Mouse (Mus musculus): ENCODE measurements at regions not wholly inside any gene's neighbourhood (a gene's known extent, or its start where the extent isn't known, plus 50 kb on each side); places are given as distances from the start of the nearest gene placed in this dataset.

DNA sequence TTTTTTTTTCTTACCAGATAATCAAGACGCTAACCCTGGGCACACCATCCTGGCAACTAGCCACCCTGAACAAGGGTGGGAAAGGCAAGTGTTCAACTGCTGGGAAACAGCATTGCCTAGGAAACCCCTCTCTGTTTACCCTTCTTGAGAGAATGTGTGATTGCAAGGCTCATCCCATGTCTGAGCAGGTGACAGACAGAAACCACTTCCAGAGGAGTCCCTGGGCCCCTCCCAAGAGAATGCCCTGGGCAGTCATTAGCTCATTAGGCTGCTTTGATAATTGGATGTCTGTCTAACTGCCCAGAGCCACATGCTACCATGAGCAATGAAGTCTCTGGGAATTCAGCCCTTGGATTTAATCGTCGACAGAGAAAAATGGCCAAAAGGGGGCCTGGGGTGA, 127.8 kb downstream of the 1190002N15Rik start:
- no peak overlapping the region for H3K4me3 ChIP-seq (ENCODE audit: insufficient read depth in 1 of 2, low read depth in 2 of 2, low read length in 2 of 2)
- H3K27me3 ChIP-seq (ENCODE audit: control insufficient read depth, insufficient read depth, low read length), result no peaks in the 10 kb centered on the region
- no peak for ATAC-seq (ENCODE audit: insufficient read depth)
- H3K9me3 ChIP-seq (ENCODE audit: control insufficient read depth, low read length), result no peaks in the 10 kb centered on the region
- H3K9ac ChIP-seq (replicated peaks), result no peak overlapping the region
- peaks cover 0 to 2% of the 10 kb centered on the region in 2 experiments; a peak in 1 of 4 replicates for H3K4me1 ChIP-seq (replicated peaks; ENCODE audit: control insufficient read depth in 2 of 2, insufficient read depth in 2 of 2, low read length in 1 of 2)
- no peak for TF ChIP-seq CTCF (IDR thresholded peaks at IDR 0.05; ENCODE audit: low read depth)
- no peak overlapping the region for H3K27ac ChIP-seq
- H3K4me2 ChIP-seq (ENCODE audit: low read depth), result no peak overlapping the region
- WGBS (ENCODE audit: insufficient replicate concordance), result 51% methylated on average over 3 of the region's 3 CpGs
- H3K36me3 ChIP-seq (replicated peaks; ENCODE audit: control insufficient read depth, insufficient read depth, low read depth), result no peaks in the 10 kb centered on the region
- no peak for DNase-seq (ENCODE audit: low read depth in 3 of 3, low spot score in 3 of 3)

DNA sequence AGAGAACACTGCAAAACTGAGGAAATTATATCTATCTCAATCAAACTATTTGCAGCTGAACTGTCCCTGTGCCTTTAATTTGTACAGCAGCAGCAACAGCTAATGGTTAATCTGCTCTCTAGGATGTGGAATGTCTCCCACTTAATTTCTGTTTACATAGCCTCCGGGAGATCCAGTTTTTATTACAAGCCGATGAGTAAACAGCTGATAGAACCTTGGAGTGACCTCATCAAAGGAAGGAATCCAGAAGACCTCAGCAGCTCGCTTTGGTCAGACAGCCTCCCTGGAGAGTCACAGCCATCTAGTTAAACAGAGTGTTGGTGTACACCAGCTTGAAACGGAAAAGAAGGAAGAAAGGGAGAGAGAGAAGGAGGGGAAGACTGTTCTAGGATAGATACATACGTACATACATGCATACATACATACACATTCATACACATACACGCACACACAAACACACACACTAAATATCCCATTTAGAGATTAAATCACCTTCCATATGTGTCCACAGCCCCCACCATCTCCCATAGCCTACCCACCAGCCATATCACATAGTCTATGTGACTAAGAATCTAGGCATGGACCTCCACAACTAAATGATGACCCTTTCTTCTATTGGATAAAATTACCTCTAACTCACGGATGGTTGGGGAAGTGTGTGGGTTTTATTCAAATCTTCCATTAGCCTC, 129.1 kb downstream of the 1190002N15Rik start:
- WGBS (ENCODE audit: insufficient replicate concordance), result 37% methylated on average over 7 of the region's 7 CpGs
- ATAC-seq (ENCODE audit: insufficient read depth) (no peak), DNase-seq (ENCODE audit: low read depth in 3 of 3, low spot score in 3 of 3) (no peak)
- H3K27me3 ChIP-seq (ENCODE audit: control insufficient read depth, insufficient read depth, low read length), result no peaks in the 10 kb centered on the region
- H3K36me3 ChIP-seq (replicated peaks; ENCODE audit: control insufficient read depth, insufficient read depth, low read depth), result no peaks in the 10 kb centered on the region
- TF ChIP-seq CTCF (IDR thresholded peaks at IDR 0.05; ENCODE audit: low read depth) (no peak), EP300 (IDR thresholded peaks at IDR 0.05; ENCODE audit: low read depth) (no peak)
- no peak overlapping the region for H3K9ac ChIP-seq (replicated peaks)
- H3K4me2 ChIP-seq (ENCODE audit: low read depth), result 0 out of 2 replicates have a peak overlapping the region, but pooled peaks have one; percentile 3
- no peaks in the 10 kb centered on the region for H3K9me3 ChIP-seq (ENCODE audit: control insufficient read depth, low read length)
- no peak overlapping the region for H3K27ac ChIP-seq
- no peak overlapping the region for H3K4me3 ChIP-seq (ENCODE audit: insufficient read depth in 1 of 2, low read depth in 2 of 2, low read length in 2 of 2)
- H3K4me1 ChIP-seq (replicated peaks; ENCODE audit: control insufficient read depth in 2 of 2, insufficient read depth in 2 of 2, low read length in 1 of 2), result peaks cover 0 to 2% of the 10 kb centered on the region in 2 experiments; a peak in 1 of 4 replicates

GRCm38 (mm10) chr9:94407671-94408070, 130.2 kb downstream of the 1190002N15Rik start:
- no peak for TF ChIP-seq EP300 (IDR thresholded peaks at IDR 0.05; ENCODE audit: low read depth)
- no peak for TF ChIP-seq CTCF (IDR thresholded peaks at IDR 0.05; ENCODE audit: low read depth)
- no peaks in the 10 kb centered on the region for H3K27me3 ChIP-seq (ENCODE audit: control insufficient read depth, insufficient read depth, low read length)
- no peaks in the 10 kb centered on the region for H3K36me3 ChIP-seq (replicated peaks; ENCODE audit: control insufficient read depth, insufficient read depth, low read depth)
- no peak overlapping the region for H3K4me2 ChIP-seq (ENCODE audit: low read depth)
- H3K27ac ChIP-seq, result no peak overlapping the region
- H3K9ac ChIP-seq (replicated peaks), result no peak overlapping the region
- peaks cover 0 to 2% of the 10 kb centered on the region in 2 experiments; a peak in 1 of 4 replicates for H3K4me1 ChIP-seq (replicated peaks; ENCODE audit: control insufficient read depth in 2 of 2, insufficient read depth in 2 of 2, low read length in 1 of 2)
- DNase-seq (ENCODE audit: low read depth in 3 of 3, low spot score in 3 of 3), result no peak
- WGBS (ENCODE audit: insufficient replicate concordance), result 81% methylated on average over 10 of the region's 10 CpGs
- H3K9me3 ChIP-seq (ENCODE audit: control insufficient read depth, low read length), result no peaks in the 10 kb centered on the region
- no peak overlapping the region for H3K4me3 ChIP-seq (ENCODE audit: insufficient read depth in 1 of 2, low read depth in 2 of 2, low read length in 2 of 2)
- ATAC-seq (ENCODE audit: insufficient read depth), result no peak

- no peak overlapping the region for H3K4me2 ChIP-seq (ENCODE audit: low read depth)
- DNase-seq (ENCODE audit: low read depth in 3 of 3, low spot score in 3 of 3), result no peak
- no peak overlapping the region for H3K9ac ChIP-seq (replicated peaks)
- TF ChIP-seq CTCF (IDR thresholded peaks at IDR 0.05; ENCODE audit: low read depth), result no peak
- no peak for TF ChIP-seq EP300 (IDR thresholded peaks at IDR 0.05; ENCODE audit: low read depth)
- no peaks in the 10 kb centered on the region for H3K36me3 ChIP-seq (replicated peaks; ENCODE audit: control insufficient read depth, insufficient read depth, low read depth)
- 55% methylated on average over 6 of the region's 6 CpGs for WGBS (ENCODE audit: insufficient replicate concordance)
- ATAC-seq (ENCODE audit: insufficient read depth), result no peak
- H3K27me3 ChIP-seq (ENCODE audit: control insufficient read depth, insufficient read depth, low read length), result no peaks in the 10 kb centered on the region
- H3K9me3 ChIP-seq (ENCODE audit: control insufficient read depth, low read length), result no peaks in the 10 kb centered on the region
- no peak overlapping the region for H3K4me3 ChIP-seq (ENCODE audit: insufficient read depth in 1 of 2, low read depth in 2 of 2, low read length in 2 of 2)
- no peaks in the 10 kb centered on the region for H3K4me1 ChIP-seq (replicated peaks; ENCODE audit: control insufficient read depth in 2 of 2, insufficient read depth in 2 of 2, low read length in 1 of 2)
- no peak overlapping the region for H3K27ac ChIP-seq
Observed at GRCm38 (mm10) chr9:94404551-94404950, 133.3 kb downstream of the 1190002N15Rik start.

DNA sequence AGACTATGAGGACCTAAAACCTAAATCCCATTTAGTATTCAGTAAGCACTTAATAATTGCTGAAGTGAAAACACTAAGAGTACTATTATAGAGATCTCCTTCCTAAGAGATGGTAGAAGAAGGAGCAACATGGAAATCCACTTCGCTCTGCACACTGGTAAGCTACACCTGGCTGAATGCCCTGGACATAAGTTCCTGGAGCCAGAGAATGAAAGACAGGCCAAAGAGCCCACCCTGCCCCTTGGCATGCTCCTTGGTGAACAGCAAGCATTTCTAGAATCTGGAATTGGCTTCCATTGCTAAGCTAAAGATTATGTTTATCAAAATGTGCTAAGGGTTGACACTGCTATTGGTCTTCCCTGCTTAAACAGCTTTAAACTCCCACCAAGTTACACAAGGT, 137.3 kb downstream of the 1190002N15Rik start:
- Histone ChIP-seq H3K4me1 (replicated peaks; ENCODE audit: control insufficient read depth in 2 of 2, insufficient read depth in 2 of 2, low read length in 1 of 2) (no peaks in the 10 kb centered on the region), H3K27me3 (ENCODE audit: control insufficient read depth, insufficient read depth, low read length) (no peaks in the 10 kb centered on the region), H3K4me3 (ENCODE audit: insufficient read depth in 1 of 2, low read depth in 2 of 2, low read length in 2 of 2) (no peak overlapping the region), H3K4me2 (ENCODE audit: low read depth) (no peak overlapping the region), H3K9ac (replicated peaks) (no peak overlapping the region), H3K36me3 (replicated peaks; ENCODE audit: control insufficient read depth, insufficient read depth, low read depth) (no peaks in the 10 kb centered on the region), H3K27ac (no peak overlapping the region), H3K9me3 (ENCODE audit: control insufficient read depth, low read length) (no peaks in the 10 kb centered on the region)
- WGBS (ENCODE audit: insufficient replicate concordance), result 68% methylated on average over 1 of the region's 1 CpGs
- ATAC-seq (ENCODE audit: insufficient read depth) (no peak), DNase-seq (ENCODE audit: low read depth in 3 of 3, low spot score in 3 of 3) (no peak)
- no peak for TF ChIP-seq CTCF (IDR thresholded peaks at IDR 0.05; ENCODE audit: low read depth)
- TF ChIP-seq EP300 (IDR thresholded peaks at IDR 0.05; ENCODE audit: low read depth), result no peak
